Mouse (Mus musculus): Measurements from ENCODE around the gene Ccdc69.

DNA sequence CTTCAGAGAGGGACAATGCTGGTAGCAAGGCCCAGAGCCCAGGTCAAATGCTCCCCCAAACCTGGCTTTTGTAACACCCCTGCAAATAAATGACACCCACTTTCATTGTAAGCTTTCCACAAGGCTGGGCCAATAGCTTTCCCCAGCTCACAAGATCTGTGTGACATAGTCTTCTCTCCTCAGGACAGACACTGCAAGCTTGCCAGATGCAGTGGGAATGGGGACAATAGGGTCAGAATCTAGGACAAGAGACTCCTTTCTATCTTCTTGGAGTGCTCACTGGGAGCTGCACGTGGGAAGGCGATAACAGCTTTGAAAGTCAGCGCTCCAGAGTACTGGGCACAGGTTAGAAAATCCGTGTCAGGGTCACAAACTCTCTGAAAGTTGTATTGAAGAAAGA lies 1.2 kb upstream of the Ccdc69 start:
- TF ChIP-seq CTCF (IDR thresholded peaks at IDR 0.05; ENCODE audit: low read depth) (no peak), EP300 (optimal IDR thresholded peaks at IDR 0.05) (no peak)
